Mouse (Mus musculus): ENCODE data around the gene Spata16. TPM values are rescaled to one million over a fixed set of nuclear protein-coding genes. Genes with fewer than 3 reads are reported as not detected.

The Spata16 gene
- polyA plus RNA-seq, 1 experiment from 2014 or later, result not detected

GRCm38 (mm10) chr3:27006844-27007243 lies 369.4 kb downstream of the Spata16 start:
- no peak overlapping the region for H3K27ac ChIP-seq
- no peak for ATAC-seq (replicated peaks)
- no peak overlapping the region for H3K9ac ChIP-seq
- 54% methylated on average over 1 of the region's 1 CpGs for WGBS
- H3K36me3 ChIP-seq (replicated peaks), result no peaks in the 10 kb centered on the region
- no peak overlapping the region for H3K4me2 ChIP-seq
- no peak overlapping the region for H3K4me3 ChIP-seq
- H3K4me1 ChIP-seq, result no peaks in the 10 kb centered on the region
- H3K9me3 ChIP-seq, result no peaks in the 10 kb centered on the region
- H3K27me3 ChIP-seq (replicated peaks), result no peaks in the 10 kb centered on the region

DNA sequence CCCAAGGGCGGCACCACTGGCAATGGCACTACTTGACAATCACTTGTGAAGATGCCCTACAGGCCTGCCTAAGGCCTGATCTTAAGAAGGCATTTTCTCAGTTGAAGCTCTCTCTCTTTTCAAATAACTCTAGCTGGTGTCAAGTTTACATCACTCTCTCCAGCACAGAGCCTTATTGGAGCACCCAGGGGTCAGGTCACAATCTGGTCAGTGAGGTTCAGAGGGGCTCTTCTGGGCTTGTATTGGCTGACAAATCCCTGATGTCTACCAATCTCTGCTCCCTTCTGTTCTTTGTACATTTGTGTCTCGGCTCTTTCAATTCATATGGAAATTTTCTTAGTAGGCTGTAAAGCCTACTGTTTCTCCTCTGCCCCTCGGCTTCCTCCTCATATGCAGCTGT lies 390.5 kb downstream of the Spata16 start:
- Histone ChIP-seq H3K4me1 (no peaks in the 10 kb centered on the region), H3K27ac (no peak overlapping the region), H3K9ac (no peak overlapping the region), H3K9me3 (no peaks in the 10 kb centered on the region), H3K36me3 (replicated peaks) (no peaks in the 10 kb centered on the region), H3K4me2 (no peak overlapping the region), H3K4me3 (no peak overlapping the region), H3K27me3 (replicated peaks) (no peaks in the 10 kb centered on the region)
- 37% methylated on average over 3 of the region's 3 CpGs for WGBS
- no peak for ATAC-seq (replicated peaks)

- H3K4me1 ChIP-seq, result no peaks in the 10 kb centered on the region
- no peaks in the 10 kb centered on the region for H3K9me3 ChIP-seq
- ATAC-seq (replicated peaks), result no peak
- no peak overlapping the region for H3K4me2 ChIP-seq
- no peak overlapping the region for H3K27ac ChIP-seq
- no peaks in the 10 kb centered on the region for H3K27me3 ChIP-seq (replicated peaks)
- H3K9ac ChIP-seq, result no peak overlapping the region
- H3K36me3 ChIP-seq (replicated peaks), result no peaks in the 10 kb centered on the region
- H3K4me3 ChIP-seq, result no peak overlapping the region
These were observed 391.1 kb downstream of the Spata16 start for GRCm38 (mm10) chr3:27028526-27028925.

DNA sequence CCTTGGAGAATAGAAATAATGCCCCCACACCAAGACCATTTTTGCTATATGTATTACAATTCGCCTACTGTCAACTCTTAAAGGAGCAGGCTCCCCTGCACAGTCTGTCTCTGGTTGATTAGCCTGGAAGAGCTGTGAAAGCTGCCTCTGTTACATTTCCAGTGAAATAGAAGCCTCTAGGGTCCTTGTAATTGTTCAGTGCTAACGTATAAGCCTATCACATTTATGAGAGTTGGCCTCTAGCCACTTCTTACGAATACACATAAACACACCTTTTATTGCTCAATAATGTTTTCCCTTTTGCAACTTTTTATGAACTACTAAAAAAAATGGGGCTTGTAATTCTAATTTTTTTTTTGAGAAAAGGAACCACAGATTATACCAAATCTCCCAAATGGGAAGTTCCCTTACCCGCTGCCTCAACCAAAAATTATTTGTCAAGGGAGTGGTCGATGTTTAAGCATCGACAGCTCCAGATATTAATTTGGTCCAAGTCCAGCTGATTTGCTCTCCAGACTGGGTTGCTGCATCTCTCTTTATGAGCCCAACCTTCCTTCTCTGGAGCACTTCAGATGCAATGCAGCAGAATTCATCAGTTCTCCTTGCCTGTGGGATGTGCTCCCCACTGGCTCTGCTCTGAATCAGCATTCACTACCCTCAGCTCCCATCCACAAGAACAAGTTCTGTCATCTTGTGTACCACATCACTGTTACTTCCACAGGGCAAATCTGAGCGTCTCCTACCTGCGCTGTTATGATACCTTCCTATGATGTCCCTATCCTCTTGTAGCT lies 392.8 kb downstream of the Spata16 start:
- H3K27me3 ChIP-seq (replicated peaks), result no peaks in the 10 kb centered on the region
- H3K4me1 ChIP-seq, result no peaks in the 10 kb centered on the region
- no peaks in the 10 kb centered on the region for H3K9me3 ChIP-seq
- H3K9ac ChIP-seq, result no peak overlapping the region
- H3K27ac ChIP-seq, result no peak overlapping the region
- H3K4me3 ChIP-seq, result no peak overlapping the region
- H3K4me2 ChIP-seq, result no peak overlapping the region
- no peak for ATAC-seq (replicated peaks)
- H3K36me3 ChIP-seq (replicated peaks), result no peaks in the 10 kb centered on the region
- 92% methylated on average over 8 of the region's 8 CpGs for WGBS

Small RNA genes lying within 50 kb of the gene (microRNA-seq; reads per million reads assigned to microRNA genes)
- gene Gm25773, result not detected
- gene Gm44464, result not detected

All from midbrain, embryonic 15.5 days (tissue).